Mouse (Mus musculus): ENCODE measurements around the gene Ddi2.

The Ddi2 gene

DNA sequence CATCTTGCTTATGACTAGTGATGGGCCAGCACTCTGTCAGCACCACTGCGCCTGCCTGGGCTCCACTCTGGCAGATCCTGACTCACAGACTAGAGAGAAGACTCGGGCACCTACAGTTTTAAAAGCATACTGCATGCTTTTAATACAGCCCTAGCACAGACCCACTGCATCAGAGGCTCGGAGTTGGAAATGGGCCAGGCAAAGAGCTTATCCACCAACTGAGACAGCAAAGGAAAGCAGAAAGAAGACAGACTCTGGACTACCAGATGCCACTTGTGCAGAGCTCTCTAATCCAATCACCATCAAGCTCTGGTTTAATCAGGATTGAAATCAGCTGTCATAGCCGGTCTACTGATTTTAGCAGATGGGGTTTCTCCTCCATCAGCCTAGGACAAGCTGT, 17.9 kb downstream of the Ddi2 start:
- DNase-seq (ENCODE audit: extremely low read depth, low read depth): no peak

DNA sequence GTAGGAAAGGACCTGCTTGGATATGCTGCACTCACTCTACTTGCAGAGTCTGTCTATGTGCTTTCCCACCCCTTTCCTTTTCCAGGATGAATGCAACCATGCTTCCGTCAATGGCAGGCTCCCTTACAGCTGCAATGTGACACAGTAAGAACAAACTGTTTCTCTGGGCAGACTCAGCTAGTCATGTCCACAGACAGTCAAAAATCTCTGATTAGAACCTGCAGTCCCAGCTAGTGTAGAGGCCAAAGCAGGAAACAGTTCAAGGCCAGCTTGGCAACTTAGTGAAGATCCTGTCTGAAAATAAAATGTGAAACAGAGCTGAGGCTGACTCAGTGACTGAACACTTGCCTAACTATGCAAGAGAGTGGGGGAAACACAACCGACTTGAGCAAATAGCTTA, 18.6 kb downstream of the Ddi2 start:
- no peak for DNase-seq (ENCODE audit: extremely low read depth, low read depth)

DNA sequence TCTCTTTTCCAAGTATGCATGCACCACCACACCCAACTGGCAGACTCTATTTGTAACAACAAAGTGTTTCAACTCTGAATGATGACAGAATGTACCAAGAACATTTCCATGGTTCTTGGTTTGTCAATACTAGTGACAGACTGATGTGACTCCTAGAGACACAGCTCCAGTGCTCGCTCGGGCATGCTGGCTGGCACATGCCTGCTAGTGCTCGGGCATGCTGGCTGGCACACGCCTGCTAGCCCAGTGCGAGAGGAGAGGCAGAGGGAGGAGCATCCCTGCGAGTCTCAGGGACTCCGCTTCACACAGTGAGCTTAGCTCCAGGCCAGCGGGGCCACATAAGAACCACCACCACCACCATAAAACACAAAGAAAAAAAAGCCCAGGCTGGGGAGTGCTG, 28.5 kb downstream of the Ddi2 start:
- no peak for DNase-seq (ENCODE audit: extremely low read depth, low read depth)

GRCm38 (mm10) chr4:141688505-141688904, 34.7 kb downstream of the Ddi2 start:
- no peak for DNase-seq (ENCODE audit: extremely low read depth, low read depth)

DNA sequence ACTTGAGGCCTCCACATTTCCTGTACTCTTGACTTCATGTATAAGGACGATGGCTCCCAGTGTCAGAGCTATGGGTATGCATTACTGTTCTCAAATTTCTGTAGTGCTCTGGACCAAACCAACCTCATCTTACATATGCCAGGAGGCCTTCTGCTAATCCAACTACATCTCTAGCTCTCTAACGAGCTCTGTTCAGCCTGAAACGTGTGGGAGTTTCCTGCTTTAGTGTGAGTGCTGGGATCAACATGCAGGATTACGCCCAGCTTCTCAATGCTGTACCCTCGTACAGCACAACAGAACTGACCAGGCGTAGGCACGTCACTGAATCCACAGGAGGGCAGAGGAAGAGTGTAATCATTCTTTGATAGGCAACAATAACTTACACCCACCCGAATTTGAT, 36.7 kb downstream of the Ddi2 start:
- DNase-seq (ENCODE audit: extremely low read depth, low read depth): no peak

- no peak for DNase-seq (ENCODE audit: extremely low read depth, low read depth)
Observed at GRCm38 (mm10) chr4:141686093-141686492, 37.1 kb downstream of the Ddi2 start.

GRCm38 (mm10) chr4:141685499-141685898, 37.7 kb downstream of the Ddi2 start, which contains the start of gene Rsc1a1:
Rsc1a1 (minus strand) TSS chr4:141685599.
- DNase-seq (ENCODE audit: extremely low read depth, low read depth): no peak

DNA sequence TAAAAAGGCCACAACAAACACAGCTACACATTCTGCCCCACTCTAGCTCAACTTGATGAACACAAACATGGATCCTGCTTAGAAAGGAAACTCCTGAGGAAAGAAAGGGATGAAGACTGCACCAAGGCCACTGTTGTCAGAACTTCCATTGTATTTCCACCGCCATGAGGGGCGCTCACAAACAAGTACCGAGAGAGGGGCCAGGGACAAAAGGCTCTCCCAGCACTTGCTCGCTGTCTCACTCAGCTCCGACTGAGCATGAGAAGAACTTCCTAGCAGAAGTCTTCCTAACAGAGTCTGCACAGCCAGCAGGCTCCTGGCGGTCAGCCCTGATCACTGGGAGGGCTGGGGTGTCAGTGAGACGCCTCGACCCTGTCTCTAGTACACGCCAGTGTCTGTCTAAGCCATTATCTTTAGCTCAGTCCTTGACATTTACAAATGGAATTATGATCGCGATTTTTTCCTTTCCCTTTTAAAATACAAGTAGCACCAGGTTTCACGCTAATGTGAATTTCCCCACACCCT, 40.5 kb downstream of the Ddi2 start:
- DNase-seq (ENCODE audit: extremely low read depth, low read depth): no peak

DNA sequence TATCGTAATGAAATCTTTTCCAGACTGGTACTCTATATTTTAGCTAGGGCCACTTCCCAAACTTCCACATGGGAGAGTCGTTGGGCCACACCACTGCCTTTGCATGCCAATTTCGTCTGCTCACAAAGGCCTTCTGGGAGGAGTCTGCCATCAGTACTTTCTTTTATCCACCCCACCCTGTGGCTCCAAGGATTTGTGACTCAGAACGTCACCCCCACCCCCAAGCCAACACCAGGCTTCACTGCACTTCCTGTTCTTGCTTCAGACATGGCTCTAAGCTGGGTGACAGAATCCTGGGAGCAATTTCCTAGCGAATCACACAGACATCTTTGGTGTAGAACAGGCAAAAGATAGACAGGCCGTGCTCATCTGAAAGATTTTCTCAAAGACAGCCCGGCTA, 41.5 kb downstream of the Ddi2 start:
- DNase-seq (ENCODE audit: extremely low read depth, low read depth): no peak

DNA sequence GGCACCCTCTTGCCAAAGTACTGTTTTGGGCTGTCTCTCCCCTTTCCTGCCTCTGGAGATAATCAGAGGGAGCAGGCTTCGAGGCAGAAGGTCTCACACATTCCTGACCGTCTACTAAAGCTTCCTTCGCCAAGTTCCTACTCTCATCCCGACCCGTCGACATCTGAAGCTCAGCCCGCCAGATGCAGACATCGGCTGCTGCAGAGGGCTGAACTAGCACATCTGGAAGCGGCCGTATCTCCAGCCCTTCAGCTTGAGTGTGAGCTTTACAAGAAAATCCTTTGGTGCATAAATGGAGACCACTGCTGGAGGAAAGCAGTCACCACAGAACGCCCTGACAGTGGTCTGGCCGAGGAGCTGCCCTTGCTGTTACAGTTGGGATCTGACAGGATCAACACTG, 42.3 kb downstream of the Ddi2 start:
- no peak for DNase-seq (ENCODE audit: extremely low read depth, low read depth)

- DNase-seq (ENCODE audit: extremely low read depth, low read depth): no peak
Observed at GRCm38 (mm10) chr4:141679016-141679415, 44.2 kb downstream of the Ddi2 start.

DNA sequence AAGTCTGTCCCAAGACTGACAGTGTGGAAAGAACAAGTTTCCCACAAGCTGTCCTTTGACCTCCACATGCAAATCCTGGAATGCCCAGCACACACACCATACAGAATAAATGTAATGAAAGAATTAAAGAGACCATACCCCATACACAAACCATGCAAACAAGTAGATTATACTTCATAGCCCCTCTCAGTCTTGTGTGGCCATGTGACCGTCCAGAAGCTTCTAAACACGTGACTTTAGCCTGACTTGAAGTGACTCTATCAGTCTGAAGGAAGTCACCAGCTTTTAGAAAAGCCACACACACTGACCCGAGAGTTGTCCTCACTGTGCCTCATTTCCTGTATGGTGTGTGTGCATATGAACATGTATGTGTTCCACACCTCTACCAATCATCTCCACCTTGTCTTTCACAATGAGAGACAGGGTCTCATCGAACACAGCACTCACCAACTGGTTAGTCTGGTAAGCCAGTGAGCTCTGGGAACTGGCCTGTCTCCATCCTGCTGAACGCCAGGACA, 46.7 kb downstream of the Ddi2 start:
- no peak for DNase-seq (ENCODE audit: extremely low read depth, low read depth)

DNA sequence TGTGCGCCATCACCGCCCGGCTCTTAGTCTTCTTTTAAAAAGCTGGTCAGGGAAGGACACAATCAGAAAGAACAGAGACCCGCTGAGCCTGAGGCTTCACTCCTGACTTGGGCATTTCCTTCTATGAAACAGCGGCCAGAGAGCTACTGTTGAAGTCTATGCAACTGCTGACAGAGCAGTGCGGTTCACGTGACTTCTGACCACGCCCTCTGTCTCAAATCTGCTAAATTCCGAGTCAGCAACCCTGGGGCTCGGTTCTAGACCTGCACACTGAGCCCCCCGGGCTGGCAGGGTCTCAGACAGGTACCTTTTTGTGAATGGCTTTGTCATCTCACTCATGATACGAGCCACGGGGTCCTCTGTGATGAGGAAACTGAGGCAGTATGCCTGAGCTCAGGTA, 50.9 kb downstream of the Ddi2 start:
- no peak for DNase-seq (ENCODE audit: extremely low read depth, low read depth)

DNA sequence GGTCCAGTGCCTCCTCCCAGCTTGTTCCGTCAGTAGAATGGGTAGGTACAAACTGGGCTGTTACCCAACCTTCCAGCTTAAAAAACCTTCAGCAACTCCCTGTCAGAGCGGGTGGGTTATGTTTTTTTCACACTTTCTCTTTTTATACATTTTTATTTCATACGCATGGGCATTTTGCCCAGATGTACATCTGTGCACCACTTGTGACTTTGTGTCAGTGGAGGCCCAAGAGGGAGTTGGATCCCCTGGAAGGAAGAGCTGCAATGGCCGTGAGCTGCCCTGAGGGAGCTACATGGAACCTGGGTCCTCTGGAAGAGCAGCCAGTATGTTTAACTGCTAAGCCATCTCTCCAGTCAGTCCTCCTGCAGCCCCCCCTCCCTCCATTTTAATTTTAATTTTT, 51.8 kb downstream of the Ddi2 start:
- DNase-seq (ENCODE audit: extremely low read depth, low read depth): no peak

DNA sequence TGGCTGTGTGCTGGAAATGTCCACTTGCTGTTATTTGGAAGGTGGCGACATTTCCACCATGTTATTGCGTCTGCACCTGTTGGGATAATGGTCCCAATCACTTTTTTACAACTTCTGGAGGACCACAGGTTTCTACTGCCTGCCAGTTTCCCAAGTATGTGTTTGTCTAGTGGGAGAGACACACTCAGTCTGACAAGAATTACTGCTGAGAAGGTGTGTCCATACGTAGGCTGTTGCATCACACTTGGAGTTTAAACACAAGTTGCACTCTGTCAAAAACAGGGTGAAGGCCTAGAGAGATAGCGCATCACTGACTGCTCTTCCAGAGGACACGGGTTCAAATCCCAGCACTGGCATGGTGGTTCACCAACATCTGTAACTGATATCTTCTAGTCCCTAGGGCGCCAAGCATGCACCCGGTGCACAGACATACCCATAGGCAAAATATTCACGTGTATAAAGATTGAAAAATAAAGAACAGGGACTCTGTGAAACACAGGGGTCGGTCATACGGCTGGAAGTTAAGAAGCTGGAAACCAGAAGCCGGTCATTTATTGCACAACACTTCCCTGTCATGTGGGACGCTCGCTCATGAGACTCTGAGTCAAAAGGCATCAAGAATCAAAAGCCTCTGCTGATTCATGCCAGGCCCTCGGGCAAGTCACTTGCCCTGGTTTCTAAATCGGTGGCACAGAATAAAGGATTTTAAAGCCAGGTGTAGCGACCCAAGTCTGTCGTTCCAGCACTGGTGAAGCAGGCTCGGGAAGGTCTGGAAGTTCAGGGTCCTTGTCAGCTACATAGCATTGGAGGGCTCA, 53.1 kb downstream of the Ddi2 start:
- DNase-seq (ENCODE audit: extremely low read depth, low read depth): no peak

- DNase-seq (ENCODE audit: extremely low read depth, low read depth): no peak
Observed at GRCm38 (mm10) chr4:141664799-141665198, 58.4 kb downstream of the Ddi2 start, which contains the start of gene Plekhm2. Plekhm2 (minus strand) TSS chr4:141664899.

GRCm38 (mm10) chr4:141664011-141664745, 59.0 kb downstream of the Ddi2 start:
- no peak for DNase-seq (ENCODE audit: extremely low read depth, low read depth)

- DNase-seq (ENCODE audit: extremely low read depth, low read depth): no peak
Observed at GRCm38 (mm10) chr4:141663122-141663931, 59.9 kb downstream of the Ddi2 start.

- DNase-seq (ENCODE audit: extremely low read depth, low read depth): no peak
Observed at GRCm38 (mm10) chr4:141660884-141661283, 62.3 kb downstream of the Ddi2 start.

- no peak for DNase-seq (ENCODE audit: extremely low read depth, low read depth)
Observed at GRCm38 (mm10) chr4:141659739-141660138, 63.5 kb downstream of the Ddi2 start.

DNA sequence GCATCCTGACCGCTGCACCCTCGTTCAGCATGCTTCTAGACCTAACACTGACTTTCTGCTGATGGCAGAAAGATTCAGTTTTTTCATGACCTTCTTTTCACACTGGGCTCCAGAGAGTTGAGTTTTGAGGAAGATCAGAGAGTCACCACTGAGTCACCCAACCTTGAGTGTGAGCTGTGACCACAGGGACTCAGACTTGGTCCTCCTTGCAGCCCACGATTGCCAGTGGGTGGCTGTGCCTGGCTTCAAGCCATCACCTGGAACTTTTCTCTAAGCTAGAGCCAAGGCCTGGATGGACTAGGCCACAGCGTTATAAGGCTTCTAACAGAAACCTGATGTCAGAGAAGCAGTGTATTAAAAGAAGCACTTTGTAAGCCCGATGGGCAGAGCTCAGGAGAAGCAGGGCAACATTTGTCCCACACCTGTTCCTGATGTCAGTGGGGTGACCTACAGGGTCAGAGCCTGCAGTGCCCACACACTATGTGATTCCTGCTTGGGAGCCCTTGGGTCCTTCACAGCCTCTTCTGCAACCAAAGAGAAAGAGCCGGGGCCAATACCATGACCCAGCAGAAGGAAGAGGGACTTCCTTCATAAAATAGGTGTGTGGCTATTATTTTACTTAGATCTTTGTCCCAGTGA, 64.3 kb downstream of the Ddi2 start:
- DNase-seq (ENCODE audit: extremely low read depth, low read depth): no peak
